Mouse (Mus musculus): Measurements from ENCODE around the gene Atp2a1. TPM values are rescaled to one million over a fixed set of nuclear protein-coding genes. Genes with fewer than 3 reads are reported as not detected.
A peak's percentile ranks its signal among the peaks of the same experiment; 100 is the strongest.
"Not testable (repeated sequence)": the region's sequence is repeated elsewhere in the genome, so short reads cannot be mapped to it uniquely, and the experiment has no call there.

Gene Atp2a1
- total RNA-seq (2021): 1 to 10 TPM in 1 of 2 experiments, under 1 TPM in 1; 0.67 to 9.0 TPM

DNA sequence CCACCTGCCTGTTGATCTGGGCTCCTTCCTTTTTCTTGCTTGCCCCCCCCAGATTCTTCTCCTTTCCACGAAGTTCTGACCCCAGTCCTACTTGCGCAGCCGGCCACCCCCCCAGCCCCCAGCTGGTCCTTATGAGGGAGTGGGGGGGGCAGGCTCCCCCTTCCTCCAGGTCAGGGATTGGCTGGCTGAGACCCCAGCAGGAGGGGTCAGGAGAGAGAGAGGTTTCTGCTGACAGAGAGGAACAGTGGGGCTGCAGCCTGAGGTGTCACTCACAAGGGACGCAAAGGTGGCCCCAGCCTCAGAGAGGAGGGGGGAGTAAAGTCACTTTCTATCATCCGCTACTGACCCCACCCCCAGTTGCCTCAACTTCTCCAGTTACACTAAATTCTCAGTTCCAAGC, at the start of gene Atp2a1:
Gene Atp2a1, minus strand, starts transcription at position 105 of the 400 bp plus-strand sequence.
- DNase-seq: no peak

DNA sequence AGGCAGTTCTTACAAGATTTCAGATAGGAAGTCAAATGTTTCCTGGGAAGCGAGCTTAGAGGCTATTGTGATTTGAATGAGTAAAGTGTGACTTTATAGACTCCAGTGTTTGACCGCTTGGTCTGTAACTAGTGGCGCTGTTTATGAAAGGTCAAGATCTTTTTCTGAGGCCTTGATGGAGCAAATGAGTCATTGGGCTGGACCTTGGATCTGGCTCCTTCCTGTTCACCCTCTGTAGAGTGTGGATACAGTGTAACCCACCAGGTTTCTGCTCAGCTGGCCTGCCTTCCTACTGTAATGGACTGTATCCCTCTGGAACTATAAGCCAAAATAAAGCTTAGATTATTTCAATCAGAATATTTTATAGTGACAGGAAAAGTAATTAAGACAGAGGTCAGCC, 48.4 kb upstream of the Atp2a1 start:
- DNase-seq: no peak

DNA sequence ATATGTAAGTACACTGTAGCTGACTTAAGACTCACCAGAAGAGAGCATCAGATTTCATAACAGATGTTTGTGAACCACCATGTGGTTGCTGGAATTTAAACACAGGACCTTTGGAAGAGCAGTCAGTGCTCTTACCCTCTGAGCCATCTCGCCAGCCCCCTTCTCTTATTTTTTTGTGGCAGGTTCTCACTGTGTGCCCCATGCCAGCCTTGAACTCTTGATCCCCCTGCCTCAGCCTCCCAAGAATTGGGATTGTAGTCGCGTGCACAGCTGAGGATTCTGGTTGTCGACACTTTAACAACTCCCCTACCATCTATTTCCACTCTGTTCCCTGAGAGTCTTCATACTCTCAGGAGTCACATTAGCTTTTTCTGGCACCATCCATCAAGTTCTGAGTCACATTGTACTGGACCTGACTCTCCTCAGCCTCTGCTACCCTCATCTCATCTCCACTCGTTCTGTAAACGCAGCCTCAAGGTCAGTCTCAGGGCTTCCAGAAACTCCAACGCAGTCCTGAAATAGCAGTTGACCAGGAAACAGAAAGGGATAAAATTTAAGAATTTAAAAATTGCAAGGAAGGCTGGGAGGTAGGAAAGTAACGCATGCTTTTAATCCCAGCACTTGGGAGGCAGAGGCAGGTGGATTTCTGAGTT, 44.3 kb upstream of the Atp2a1 start:
- DNase-seq: no peak

DNA sequence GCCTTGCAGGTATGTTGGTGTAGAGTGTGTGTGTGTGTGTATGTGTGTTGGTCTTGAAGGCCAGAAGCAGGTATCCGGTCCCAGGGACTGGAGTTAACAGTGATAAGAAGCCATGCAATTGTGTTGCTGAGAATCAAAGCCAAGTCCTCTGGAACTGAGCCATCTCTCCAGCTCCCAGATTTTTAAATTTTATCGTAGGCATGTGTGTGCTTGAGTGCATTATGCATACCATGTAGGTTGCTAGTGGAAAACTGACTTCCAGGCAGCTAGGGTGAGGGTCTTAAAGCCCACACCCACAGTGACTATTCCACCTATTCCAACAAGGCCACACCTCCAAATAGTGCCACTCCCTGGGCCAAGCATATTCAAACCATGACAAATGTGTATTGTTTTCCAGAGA, 42.0 kb upstream of the Atp2a1 start:
- DNase-seq: no peak

DNA sequence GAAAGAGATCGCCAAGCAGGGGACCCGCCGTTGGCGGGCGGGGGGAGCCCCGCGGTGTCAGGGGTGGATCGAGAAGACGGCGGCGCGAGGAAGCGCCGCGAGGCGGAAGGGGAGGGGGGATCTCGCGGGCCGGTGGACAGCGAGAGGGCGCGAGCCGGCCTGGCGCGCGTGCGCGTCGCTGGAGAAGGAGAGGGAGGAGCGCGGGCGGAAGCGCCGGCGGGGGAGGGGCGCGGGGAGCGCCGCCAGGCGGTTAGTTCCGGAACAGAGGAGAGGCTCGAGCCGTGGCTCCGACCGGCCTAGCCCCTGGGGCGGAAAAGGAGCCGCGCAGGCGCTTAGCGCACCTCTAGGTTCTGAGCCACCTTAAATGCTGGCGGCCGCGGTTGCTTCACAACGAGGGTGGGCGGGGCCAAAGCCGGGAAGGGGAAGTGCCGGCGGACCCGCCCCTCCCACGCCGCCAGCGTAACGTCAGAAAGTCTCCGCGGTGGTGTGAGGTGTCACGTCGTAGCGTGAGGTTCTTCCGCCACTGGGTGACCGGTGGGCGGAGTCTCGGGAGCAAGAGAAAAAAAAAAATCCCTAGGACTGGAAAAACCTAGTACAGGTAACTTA, 40.5 kb upstream of the Atp2a1 start, which contains the start of gene Atxn2l:
Gene Atxn2l, minus strand, starts transcription at position 165 of the 606 bp plus-strand sequence.
- peak; percentile 99 for DNase-seq

DNA sequence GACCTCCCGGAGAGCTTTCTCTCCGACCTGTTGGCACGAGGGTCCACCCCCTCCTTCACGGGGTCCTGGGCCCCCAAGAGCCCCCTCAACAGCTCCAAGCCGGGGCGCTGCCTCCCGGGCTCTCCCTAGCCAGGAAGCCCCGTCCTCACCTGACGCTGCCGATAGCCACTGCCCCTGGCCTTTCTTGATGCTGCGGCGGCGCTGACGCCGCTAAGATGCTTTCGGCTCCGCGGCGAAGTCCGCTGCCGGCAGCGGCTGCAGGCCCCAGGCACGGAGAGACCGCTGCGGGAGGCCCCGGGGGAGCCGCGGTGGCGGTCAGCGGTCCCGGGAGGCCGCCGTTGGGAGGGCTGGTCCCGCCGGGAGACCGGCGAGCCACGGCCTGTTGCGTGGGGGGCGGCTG, 39.8 kb upstream of the Atp2a1 start:
- no peak for DNase-seq

DNA sequence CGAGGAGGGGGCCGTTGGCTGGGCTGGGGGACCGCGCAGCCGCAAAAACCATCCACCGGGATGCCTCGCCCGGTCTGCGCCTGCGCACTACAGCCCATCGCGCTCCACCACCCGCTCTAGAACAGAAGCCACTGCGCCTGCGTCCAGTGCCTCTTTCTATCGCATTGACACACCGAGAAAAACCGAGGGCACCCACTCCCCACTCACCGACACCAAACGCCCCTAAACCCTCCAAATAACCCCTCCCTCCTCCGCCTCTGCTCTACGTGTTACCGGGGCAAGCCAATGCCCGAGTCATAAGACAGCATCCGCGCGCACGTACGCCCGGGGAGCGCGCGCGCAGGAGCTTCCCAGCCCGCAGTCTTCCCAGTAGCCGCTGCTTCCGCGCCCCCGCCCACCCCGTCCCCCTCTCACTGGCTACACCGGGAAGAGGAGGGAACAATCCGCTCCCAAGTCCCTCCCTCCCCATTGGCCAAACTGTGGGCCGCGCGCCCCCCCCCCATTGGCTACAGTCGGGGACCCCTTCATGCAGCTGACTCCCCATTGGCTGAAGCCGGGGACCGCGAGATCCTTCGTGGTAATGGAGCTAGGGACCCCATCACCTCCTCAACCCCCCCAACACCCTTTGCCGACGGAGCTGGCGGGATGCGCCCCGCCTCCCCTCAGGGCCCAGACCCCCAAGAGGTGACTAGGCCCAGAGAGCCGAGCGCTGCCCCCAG, 39.3 kb upstream of the Atp2a1 start:
- peak; percentile 93 for DNase-seq

DNA sequence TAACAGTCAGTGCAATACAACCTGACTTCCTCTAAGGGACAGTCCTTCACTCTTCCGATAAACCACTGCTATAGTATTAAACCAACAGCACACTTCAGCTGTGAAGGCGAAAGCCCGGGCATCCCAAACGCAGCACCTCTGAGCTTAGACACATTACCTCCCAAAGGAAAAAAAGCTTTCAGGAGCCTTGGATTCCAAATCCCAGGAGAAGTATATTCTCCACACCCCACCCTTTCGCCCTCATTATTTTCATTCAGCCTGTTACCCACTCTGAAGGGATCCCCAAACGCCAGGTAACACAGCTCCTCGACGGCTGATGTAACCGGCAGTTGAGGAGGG, 38.7 kb upstream of the Atp2a1 start:
- DNase-seq: no peak

DNA sequence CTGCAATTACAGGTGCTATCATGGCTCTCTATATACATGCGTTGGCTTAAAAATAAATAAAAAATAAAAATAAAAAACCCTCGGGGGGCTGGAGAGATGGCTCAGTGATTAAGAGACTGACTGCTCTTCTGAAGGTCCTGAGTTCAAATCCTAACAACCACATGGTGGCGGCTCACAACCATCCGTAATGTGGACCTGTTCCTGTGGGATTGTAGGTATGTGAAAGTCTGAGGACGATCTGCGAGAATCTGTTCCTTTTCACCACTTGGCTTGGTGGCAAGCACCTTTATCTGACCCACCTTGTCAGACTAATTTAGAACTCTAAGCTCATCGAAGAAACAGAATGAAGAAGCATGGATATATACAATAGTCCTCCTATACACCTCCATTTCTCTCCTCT, 36.5 kb upstream of the Atp2a1 start:
- no peak for DNase-seq

DNA sequence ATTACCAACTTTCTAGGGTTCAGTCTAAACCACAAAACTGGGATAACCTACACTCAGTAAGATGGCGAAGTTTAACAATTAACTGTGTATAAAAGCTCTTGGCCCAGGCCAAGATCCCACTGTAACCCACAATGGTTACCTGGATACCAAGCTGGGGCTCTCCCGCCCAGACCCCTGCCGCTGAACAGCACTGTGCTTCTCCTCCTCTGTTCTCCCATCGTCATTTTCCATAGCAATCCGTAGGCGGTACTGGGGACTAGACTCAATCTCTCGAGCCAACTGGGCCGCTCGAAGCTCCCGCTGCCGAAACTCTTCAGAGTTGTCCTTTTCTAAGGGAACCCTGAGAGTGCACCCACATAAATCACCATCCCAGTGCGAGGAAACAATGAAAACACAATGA, 35.1 kb upstream of the Atp2a1 start:
- no peak for DNase-seq

DNA sequence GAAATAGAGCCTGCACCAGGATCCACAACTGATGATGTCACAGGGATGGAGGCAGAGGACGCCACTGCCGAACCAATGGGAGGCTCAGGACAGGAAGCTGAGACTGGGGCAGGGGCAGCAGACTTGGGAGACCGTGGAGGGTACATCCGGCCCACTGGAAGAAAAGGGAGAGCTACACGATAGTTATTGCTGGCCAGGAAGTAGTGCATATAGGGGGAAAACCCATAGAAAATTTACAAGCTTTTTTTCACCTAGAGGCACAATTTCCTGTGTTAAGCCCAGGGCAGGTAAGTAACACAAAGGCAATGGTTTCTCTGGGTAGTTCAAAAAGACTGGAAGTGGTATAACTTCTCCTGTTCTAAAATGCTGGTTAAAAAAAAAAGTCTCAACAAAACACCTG, 33.6 kb upstream of the Atp2a1 start:
- DNase-seq: no peak

DNA sequence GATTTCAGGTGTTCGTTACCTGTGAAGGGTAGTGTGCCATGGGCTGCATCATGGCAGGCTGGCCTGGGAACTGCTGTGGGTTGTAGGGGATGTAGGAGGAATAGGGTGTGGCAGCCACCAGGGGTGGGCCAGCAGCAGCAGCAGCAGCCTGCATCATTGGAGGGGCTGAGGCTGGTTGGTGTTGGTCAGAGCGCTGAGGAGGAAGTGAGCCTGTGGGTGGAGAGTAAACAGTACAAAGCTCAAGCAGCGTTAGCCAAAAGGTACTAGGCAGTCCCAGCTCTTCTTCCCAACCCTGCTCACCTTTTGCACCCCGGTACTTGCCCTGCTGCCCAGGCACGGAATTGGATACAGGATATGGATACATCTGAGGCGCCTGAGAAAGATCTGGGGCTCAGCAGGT, 31.2 kb upstream of the Atp2a1 start:
- no peak for DNase-seq

DNA sequence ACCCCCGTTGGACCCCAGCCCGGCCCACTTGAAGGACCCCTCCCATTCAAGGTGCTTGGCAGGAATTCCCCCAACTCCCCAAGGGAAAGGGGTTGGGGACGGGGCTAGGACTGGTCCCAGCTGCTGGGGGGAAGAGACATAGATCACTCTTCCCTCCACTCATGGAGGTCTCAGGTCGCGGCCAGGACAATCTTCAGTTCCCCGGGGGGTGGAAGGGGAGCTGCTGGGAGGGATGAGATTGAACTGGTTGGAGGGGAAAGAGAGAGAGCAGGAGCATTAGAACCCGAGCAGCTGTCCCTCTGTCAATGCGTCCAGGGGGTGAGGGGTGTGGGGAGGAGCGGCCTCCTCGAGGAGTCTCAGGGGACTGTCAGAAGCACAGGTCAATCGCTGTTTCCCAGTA, 29.1 kb upstream of the Atp2a1 start:
- DNase-seq: no peak

DNA sequence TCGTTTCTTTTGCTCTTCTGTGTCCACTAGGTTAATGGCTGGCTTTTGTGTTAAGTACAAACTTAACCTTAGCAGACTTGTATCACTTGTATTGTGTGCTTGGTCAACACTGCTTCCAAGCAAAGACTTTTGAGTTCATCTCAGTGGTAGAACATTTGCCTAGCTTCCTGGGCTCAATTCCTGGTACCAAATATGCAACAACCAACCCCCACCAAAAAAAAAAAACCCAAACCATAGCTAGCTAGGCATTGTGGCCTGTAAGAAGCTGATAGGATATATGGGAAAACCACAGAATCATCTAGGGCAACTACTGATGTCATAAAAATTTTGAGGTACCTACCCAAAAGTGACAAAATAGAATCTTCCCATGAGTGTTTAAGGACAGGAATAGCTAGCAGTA, 28.1 kb upstream of the Atp2a1 start:
- DNase-seq: no peak

DNA sequence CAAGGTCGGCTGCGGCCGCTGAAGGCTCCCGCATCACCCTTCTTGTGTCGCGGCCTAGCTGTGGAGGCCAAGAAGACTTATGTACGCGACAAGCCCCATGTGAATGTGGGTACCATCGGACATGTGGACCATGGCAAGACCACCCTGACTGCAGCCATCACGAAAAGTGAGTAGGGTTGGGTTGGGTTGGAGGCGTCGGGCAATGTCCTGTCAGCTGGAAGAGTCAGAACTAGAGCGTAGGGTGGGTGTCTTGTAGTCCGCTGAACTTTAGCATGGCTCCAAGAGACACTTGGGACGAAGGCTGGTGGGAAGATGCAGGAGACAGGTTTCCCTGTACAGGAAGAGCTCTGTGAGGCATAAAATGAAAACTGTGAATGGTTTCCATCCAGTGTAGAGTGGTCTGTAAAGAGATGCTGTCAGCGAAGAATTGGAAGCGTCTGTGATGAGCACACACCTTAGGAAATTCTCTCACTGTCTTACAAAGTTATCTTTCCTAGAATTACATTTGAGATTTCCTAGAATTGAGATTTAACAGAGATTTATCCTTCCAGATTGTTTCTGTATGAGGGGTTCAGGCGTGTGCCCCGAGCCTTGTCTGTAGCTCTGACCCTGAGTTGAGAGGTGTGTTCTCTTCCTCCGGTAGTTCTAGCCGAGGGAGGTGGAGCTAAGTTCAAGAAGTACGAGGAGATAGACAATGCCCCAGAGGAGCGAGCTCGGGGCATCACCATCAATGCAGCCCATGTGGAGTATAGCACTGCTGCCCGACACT, 24.9 kb upstream of the Atp2a1 start:
- not testable (repeated sequence) for DNase-seq

DNA sequence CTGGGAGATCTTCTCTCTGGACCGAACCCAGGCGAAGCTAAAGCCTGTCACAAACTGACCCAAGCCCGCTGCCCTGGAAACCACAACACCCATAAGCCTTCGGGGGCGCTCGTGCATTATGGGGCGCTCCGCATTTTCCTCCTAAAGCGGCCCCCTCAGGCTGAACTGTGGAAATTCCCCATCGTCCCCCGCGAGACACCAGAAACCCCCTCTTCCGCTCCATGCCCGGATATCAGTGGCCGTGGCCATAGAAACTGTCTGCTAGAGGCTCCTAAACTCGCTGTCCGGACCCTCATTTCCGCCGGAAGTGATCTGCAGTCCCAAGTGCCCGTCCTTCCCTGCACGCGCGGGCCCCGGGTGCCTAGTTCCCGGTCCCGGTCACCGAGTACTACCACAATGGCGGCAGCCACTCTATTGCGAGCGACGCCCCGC, 24.2 kb upstream of the Atp2a1 start, which contains the start of gene Tufm:
Gene Tufm, plus strand, starts transcription at position 310 of the 432 bp plus-strand sequence.
- peak; percentile 96 for DNase-seq

DNA sequence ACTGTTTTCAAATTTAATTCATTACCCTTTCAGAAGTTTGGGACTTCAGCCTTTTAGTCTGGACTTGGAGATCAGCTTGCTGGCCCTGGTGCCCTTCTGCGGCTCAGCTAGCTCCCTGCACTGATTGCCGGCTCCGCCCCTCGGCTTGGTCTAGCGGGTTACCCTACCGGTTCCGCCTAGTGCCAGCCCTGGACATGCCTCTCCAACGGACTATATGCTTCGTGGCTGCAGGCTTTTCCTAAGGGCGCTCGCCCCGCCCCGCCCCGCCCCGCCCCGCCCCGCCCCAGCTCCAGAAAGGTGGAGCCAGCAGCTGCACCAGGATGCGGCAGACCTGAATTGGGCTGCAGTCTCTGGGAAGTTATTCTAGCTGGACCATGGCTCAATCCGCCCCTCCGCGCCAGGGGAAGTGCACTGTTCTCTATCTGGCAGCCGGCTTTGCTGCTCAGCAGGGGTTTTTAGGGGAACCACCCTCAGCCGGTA, 19.5 kb upstream of the Atp2a1 start:
- DNase-seq: peak; percentile 85

DNA sequence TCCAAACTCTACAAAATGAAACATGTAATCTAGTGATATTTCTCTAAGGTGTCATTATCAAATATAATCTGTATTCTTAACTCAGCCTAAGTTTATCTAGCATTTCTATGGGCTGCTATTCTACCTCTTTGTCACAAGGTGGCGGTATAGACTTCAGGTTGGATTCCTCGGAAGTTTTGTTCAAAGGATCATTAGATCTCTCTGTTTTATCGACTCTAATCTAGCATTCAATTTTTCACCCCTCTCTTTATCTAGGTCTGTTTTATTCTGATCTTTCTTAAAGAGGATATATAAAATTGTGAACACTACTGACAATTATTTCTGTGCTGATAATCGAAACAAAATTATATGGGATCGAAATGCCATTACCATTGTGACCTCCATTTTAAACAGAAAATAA, 18.8 kb upstream of the Atp2a1 start:
- no peak for DNase-seq

DNA sequence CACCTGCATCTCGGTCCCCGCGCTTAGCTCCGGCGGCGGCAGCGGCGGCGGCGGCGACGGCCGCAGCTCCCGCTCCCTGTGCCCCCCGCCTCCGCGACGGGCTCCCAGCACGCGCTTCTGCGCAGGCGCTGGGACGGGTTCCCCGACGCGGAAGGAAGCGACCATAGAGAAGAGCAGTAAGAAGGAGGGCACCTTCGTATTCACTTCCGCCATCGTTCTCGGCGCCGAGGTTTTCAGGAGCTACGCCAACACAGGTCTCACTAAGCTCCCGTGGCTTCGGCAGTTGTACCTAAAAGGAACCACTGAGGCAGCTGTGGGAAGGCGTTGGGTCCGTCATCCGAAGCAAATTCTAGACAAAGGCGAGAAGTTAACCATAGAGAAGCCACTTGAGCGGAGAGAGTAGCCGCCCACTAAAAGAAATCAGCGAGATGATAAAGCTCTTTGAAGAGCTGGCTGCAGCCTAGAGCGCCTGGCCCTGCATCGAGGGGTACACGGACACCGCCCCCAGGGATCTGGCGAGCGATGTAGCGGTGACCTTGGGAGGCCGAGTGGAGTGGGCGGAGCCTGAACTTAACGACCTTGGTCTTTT, 12.2 kb upstream of the Atp2a1 start, which contains the start of gene Sh2b1:
Gene Sh2b1, minus strand, starts transcription at position 432 of the 589 bp plus-strand sequence.
- peak; percentile 91 for DNase-seq

DNA sequence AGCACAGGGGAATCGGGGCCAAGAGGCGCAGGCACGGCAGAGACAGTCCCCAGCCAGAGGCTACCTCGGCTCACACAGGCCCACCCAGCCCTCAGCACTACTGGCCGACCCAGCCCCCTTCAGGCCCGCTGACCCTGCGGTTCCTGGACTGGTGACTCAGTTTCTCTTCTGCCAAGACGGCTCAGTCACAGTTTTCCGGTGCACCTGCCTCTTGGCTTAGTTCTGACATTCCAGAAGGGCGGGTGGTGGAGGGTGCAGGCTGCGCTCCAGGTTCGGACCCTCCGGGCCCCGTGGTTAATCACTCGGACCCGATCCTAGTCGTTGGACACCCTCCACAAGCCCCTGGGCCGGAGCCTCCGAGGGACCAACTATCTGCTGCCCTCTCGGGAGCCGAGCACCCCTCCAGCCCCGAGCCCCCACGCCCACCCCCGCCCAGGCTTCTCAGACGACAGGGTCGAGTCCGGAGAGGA, 11.6 kb upstream of the Atp2a1 start:
- no peak for DNase-seq

DNA sequence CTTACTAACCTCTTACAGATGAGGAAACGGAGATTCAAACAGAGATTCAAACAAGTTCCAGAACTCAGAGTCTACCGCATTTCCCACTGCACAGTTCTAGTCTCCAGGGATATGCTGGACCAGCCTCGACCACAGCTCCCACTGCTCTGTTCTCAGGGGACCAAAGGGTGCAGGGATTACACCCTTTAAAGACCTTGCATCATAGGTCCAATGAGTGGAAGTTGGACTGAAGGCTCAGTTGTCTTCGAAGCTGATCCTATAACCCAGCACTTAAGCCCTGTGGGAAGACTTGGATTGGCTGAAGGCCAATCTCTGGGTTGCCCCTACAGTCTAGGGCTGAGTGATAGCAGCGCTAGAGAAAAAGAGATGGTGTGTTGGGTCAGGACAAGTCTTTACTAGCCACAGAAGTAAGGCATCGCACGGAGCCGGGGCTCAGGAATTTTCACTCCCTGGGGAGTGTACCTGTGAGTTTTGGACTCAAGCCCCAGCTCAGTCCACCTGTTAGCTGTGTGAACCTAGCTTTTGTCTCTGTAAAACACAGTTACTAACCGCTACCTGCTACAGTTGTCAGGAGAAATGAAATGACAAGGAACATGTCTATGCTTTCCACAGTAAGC, 10.7 kb upstream of the Atp2a1 start:
- no peak for DNase-seq

DNA sequence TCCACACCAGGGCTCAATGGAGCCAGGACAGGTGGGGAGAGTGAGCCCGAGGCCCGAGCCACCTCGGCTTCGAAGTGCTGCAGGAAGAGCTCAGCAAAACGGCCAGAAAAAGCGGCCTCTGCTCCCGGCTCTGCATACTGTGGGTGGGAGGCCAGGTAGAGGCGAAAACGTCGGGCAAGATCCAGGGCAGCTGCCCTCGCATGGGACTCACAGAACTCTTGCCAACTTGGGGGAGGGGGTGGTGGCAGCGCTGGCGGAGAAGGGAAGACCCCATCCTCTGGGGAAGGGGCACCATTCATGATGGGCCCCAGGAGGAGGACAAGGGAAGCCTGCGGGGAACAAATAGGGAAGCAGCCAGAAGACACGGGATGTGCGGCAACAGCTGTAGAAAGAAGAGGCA, 9.8 kb upstream of the Atp2a1 start:
- no peak for DNase-seq
